Mouse (Mus musculus): ENCODE results near the gene Ctsd. TPM values are rescaled to one million over a fixed set of nuclear protein-coding genes. Genes with fewer than 3 reads are reported as not detected.
"Not testable (repeated sequence)": the region's sequence is repeated elsewhere in the genome, so short reads cannot be mapped to it uniquely, and the experiment has no call there.

Gene Ctsd
- 100 to 1,000 TPM; 692 to 727 TPM for total RNA-seq (2021)

- intact Hi-C loops (cut with DNase I): loop anchor here (5.0 kb wide), 1 partner anchor 40 kb away; no protein-coding TSS in a partner anchor
- DNase-seq (ENCODE audit: low spot score): peak; percentile 97
These were observed at the start of gene Ctsd for GRCm38 (mm10) chr7:142387419-142388148. Gene Ctsd (minus strand): TSS chr7:142388038.

GRCm38 (mm10) chr7:142437324-142437723 lies 49.5 kb upstream of the Ctsd start:
- DNase-seq (ENCODE audit: low spot score): no peak
- intact Hi-C loops (cut with DNase I): loop anchor here (5.0 kb wide), 2 partner anchors 120 to 240 kb away; no protein-coding TSS in a partner anchor

GRCm38 (mm10) chr7:142435524-142435923 lies 47.7 kb upstream of the Ctsd start:
- intact Hi-C loops (cut with DNase I): loop anchor here (1.0 to 5.0 kb wide), 4 partner anchors 75 to 242 kb away; no protein-coding TSS in a partner anchor
- DNase-seq (ENCODE audit: low spot score): no peak

GRCm38 (mm10) chr7:142434137-142434865 lies 46.5 kb upstream of the Ctsd start, which contains the start of gene Syt8:
Gene Syt8 (plus strand): TSS chr7:142434850.
- no peak for DNase-seq (ENCODE audit: low spot score)
- intact Hi-C loops (cut with DNase I): loop anchor here (2.0 kb wide), 1 partner anchor 74 kb away; no protein-coding TSS in a partner anchor

- DNase-seq (ENCODE audit: low spot score): no peak
- intact Hi-C loops (cut with DNase I): loop anchor here (2.0 kb wide), 1 partner anchor 73 kb away; no protein-coding TSS in a partner anchor
These were observed 45.8 kb upstream of the Ctsd start for GRCm38 (mm10) chr7:142433623-142434022.

GRCm38 (mm10) chr7:142431106-142431505 lies 43.3 kb upstream of the Ctsd start:
- intact Hi-C loops (cut with DNase I): no loop called here
- DNase-seq (ENCODE audit: low spot score): no peak

GRCm38 (mm10) chr7:142430160-142430678 lies 42.4 kb upstream of the Ctsd start:
- intact Hi-C loops (cut with DNase I): no loop called here
- no peak for DNase-seq (ENCODE audit: low spot score)

GRCm38 (mm10) chr7:142428213-142428612 lies 40.4 kb upstream of the Ctsd start:
- no peak for DNase-seq (ENCODE audit: low spot score)
- intact Hi-C loops (cut with DNase I): loop anchor here (5.0 kb wide), 1 partner anchor 41 kb away; the partner anchor contains the start of gene Ctsd

GRCm38 (mm10) chr7:142425641-142426213 lies 37.9 kb upstream of the Ctsd start:
- no peak for DNase-seq (ENCODE audit: low spot score)
- intact Hi-C loops (cut with DNase I): loop anchor here (2.0 to 5.0 kb wide), 3 partner anchors 38 to 91 kb away; partner anchors contain the start of gene Ctsd

- no peak for DNase-seq (ENCODE audit: low spot score)
- intact Hi-C loops (cut with DNase I): no loop called here
These were observed 34.0 kb upstream of the Ctsd start for GRCm38 (mm10) chr7:142421826-142422225.

- no peak for DNase-seq (ENCODE audit: low spot score)
- intact Hi-C loops (cut with DNase I): no loop called here
These were observed 32.0 kb upstream of the Ctsd start for GRCm38 (mm10) chr7:142419887-142420286.

- intact Hi-C loops (cut with DNase I): no loop called here
- no peak for DNase-seq (ENCODE audit: low spot score)
These were observed 30.8 kb upstream of the Ctsd start for GRCm38 (mm10) chr7:142418679-142419078.

- intact Hi-C loops (cut with DNase I): no loop called here
- DNase-seq (ENCODE audit: low spot score): no peak
These were observed 30.2 kb upstream of the Ctsd start for GRCm38 (mm10) chr7:142418027-142418426.

- intact Hi-C loops (cut with DNase I): no loop called here
These were observed 28.4 kb upstream of the Ctsd start for GRCm38 (mm10) chr7:142416225-142416624.

GRCm38 (mm10) chr7:142415314-142415713 lies 27.5 kb upstream of the Ctsd start:
- intact Hi-C loops (cut with DNase I): no loop called here
- no peak for DNase-seq (ENCODE audit: low spot score)

More at GRCm38 (mm10) chr7:142416225-142416624, 28.4 kb upstream of the Ctsd start:
- no peak for DNase-seq (ENCODE audit: low spot score)

- intact Hi-C loops (cut with DNase I): loop anchor here (2.0 kb wide), 1 partner anchor 14 kb away; no protein-coding TSS in a partner anchor
These were observed 25.4 kb upstream of the Ctsd start for GRCm38 (mm10) chr7:142413285-142413684.

GRCm38 (mm10) chr7:142409603-142410002 lies 21.8 kb upstream of the Ctsd start:
- DNase-seq (ENCODE audit: low spot score): no peak
- intact Hi-C loops (cut with DNase I): no loop called here

More at GRCm38 (mm10) chr7:142413285-142413684, 25.4 kb upstream of the Ctsd start:
- no peak for DNase-seq (ENCODE audit: low spot score)

- no peak for DNase-seq (ENCODE audit: low spot score)
- intact Hi-C loops (cut with DNase I): no loop called here
These were observed 20.8 kb upstream of the Ctsd start for GRCm38 (mm10) chr7:142408686-142409085.

- no peak for DNase-seq (ENCODE audit: low spot score)
- intact Hi-C loops (cut with DNase I): no loop called here
These were observed 20.1 kb upstream of the Ctsd start for GRCm38 (mm10) chr7:142407935-142408334.

- intact Hi-C loops (cut with DNase I); DNase-seq (ENCODE audit: low spot score): not testable (repeated sequence)
These were observed 17.3 kb upstream of the Ctsd start for GRCm38 (mm10) chr7:142405134-142405533.
